Mouse (Mus musculus) neural tube, embryonic 14.5 days (tissue): Measurements from ENCODE around the gene L3mbtl2. TPM values are rescaled to one million over a fixed set of nuclear protein-coding genes. Genes with fewer than 3 reads are reported as not detected.
"Not testable (repeated sequence)": the region's sequence is repeated elsewhere in the genome, so short reads cannot be mapped to it uniquely, and the experiment has no call there.

Experiments used
- ATAC-seq: fragments of 200-750 bp; cut with Nextera tagmentation; 2 replicates; pipeline ENCODE4 v1.8.0; 2017; ENCODE audit warnings: low read depth, mild to moderate bottlenecking, moderate TSS enrichment, moderate library complexity
- H3K27ac ChIP-seq: fragments of 300-500 bp; sonication (generic); 2 replicates; pipeline ENCODE4 v1.5.1; 2014; ENCODE audit warnings: low read depth, mild to moderate bottlenecking, control low read depth, low read length, moderate library complexity, mixed read lengths
- H3K27me3 ChIP-seq: fragments of 300-500 bp; sonication (generic); 2 replicates; pipeline ENCODE4 v1.6.1; 2014; ENCODE audit warnings: low read length; ENCODE audit not compliant: control insufficient read depth, insufficient read depth
- H3K36me3 ChIP-seq: fragments of 300-500 bp; sonication (generic); 2 replicates; pipeline ENCODE4 v1.6.1; 2014; ENCODE audit warnings: low read length, mixed read lengths; ENCODE audit not compliant: control insufficient read depth, insufficient read depth
- H3K4me1 ChIP-seq: fragments of 300-500 bp; sonication (generic); 2 replicates; pipeline ENCODE4 v1.6.1; 2014; ENCODE audit warnings: low read length; ENCODE audit not compliant: control insufficient read depth, insufficient read depth
- H3K4me2 ChIP-seq: fragments of 300-500 bp; sonication (generic); 2 replicates; pipeline ENCODE4 v1.6.1; 2014; ENCODE audit warnings: mild to moderate bottlenecking, low read depth, low read length, control low read depth
- H3K4me3 ChIP-seq: fragments of 300-500 bp; sonication (generic); 2 replicates; pipeline ENCODE4 v1.5.1; 2014; ENCODE audit warnings: low read depth, low read length, control low read depth, mixed read lengths
- H3K9ac ChIP-seq: fragments of 300-500 bp; sonication (generic); replicated peaks from 2 replicates; pipeline ENCODE4 v1.6.1; 2014; ENCODE audit warnings: low read depth, mild to moderate bottlenecking, control low read depth, low read length, mixed read lengths
- H3K9me3 ChIP-seq: fragments of 300-500 bp; sonication (generic); 2 replicates; pipeline ENCODE4 v1.6.1; 2016; ENCODE audit warnings: low read length; ENCODE audit not compliant: control insufficient read depth
- WGBS: fragments of 180-500 bp; shearing (Covaris S2); extraction: QIAGEN DNeasy Blood & Tissue Kit; methylation state at CpG from one replicate; pipeline ENCODE4 v1.1.7; 2014; 5-methylcytosine and 5-hydroxymethylcytosine counted together
- polyA plus RNA-seq: library from polyadenylated mRNA; unstranded; fragments of >200 nt; fragmentation: Nextera tagmentation; extraction: Ambion mirVana; gene quantifications from 2 replicates; pipeline ENCODE4 v1.2.1, GENCODE M21; 2014

L3mbtl2 gene
- polyA plus RNA-seq, 1 experiment from 2014 or later = 26.8 TPM

DNA sequence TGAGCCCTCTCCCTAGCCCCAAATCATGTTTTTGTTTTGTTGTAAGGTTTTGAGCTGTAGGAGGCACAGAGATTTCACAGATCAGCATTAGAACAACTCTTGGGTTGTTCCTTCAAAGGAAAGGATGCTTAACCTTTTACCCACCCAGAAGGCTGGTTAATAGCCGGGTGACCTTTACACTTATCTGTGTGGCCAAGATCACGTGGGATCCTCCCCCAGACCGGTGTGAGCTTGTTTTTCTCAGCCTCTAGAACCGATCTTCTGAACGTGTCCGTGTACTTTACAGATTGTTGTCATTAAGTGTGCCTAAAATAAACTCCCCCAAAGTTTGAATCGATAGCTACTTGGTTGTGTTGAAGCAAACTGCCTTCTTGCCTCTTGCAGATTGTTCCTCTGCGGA lies 36.9 kb downstream of the L3mbtl2 start:
- Histone ChIP-seq H3K36me3 (peaks cover 12% of the 10 kb centered on the region), H3K27ac (no peak overlapping the region), H3K4me1 (no peaks in the 10 kb centered on the region), H3K27me3 (no peaks in the 10 kb centered on the region), H3K9ac (no peak overlapping the region), H3K4me3 (no peak overlapping the region), H3K9me3 (no peaks in the 10 kb centered on the region), H3K4me2 (no peak overlapping the region)
- WGBS = 84% methylated on average over 8 of the region's 8 CpGs
- ATAC-seq = no peak

DNA sequence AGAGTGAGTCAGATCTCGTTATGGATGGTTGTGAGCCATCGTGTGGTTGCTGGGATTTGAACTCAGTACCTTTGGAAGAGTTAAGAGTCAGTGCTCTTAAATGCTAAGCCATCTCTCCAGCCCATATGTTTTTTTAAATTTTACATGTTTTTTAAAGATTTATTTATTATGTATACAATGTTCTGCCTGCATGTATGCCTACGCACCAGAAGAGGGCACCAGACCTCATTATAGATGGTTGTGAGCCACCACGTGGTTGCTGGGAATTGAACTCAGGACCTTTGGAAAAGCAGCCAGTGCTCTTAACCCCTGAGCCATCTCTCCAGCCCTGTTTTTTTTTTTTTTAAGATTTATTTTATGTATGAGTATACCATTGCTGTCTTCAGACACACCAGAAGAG lies 37.7 kb downstream of the L3mbtl2 start:
- H3K9me3 ChIP-seq, H3K4me3 ChIP-seq, ATAC-seq, H3K4me2 ChIP-seq, H3K4me1 ChIP-seq, H3K27ac ChIP-seq, H3K9ac ChIP-seq, H3K27me3 ChIP-seq: not testable (repeated sequence)
- peaks cover 18% of the 10 kb centered on the region for H3K36me3 ChIP-seq
- WGBS = 78% methylated on average over 4 of the region's 4 CpGs

DNA sequence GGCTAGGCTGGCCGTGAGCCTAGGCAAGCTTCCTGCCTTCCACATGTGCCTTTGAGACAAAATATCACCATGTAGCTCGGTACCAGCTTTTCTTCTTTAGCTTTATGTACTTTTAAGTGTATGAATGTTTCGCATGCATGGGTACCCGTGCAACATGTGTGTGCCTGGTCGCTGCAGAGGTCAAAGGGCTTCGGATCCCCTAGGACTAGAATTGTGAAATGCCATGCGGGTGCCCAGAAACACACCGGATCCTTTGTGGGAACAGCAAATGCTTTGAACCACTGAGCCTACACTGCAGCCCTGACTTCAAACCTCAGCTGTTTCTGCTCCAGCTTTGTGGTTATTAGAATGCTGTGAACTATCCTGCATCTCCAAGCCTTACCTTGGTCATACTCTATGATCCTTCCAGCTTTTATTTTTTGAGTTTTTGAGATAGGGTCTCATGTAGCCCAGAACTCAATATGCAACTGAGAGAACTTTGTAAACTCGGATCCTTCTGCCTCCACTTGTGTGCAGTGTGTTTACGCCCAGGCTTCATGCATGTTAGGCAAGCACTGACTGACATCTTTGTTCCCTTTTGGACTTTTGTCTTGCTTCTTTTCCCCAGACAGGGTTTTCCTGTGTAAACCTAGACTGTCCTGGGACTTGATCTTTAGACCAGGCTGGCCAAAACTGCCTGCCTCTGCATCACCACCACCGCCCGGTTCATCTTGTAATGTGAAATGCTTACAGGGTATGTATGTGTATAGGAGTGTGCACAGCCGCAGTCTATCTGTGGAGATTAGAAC lies 38.8 kb downstream of the L3mbtl2 start:
- Histone ChIP-seq H3K27me3 (no peaks in the 10 kb centered on the region), H3K4me2 (no peak overlapping the region), H3K36me3 (peaks cover 24% of the 10 kb centered on the region), H3K27ac (no peak overlapping the region), H3K4me1 (no peaks in the 10 kb centered on the region), H3K9me3 (no peaks in the 10 kb centered on the region), H3K9ac (no peak overlapping the region), H3K4me3 (no peak overlapping the region)
- no peak for ATAC-seq
- 88% methylated on average over 13 of the region's 13 CpGs for WGBS

GRCm38 (mm10) chr15:81703094-81703489 lies 39.4 kb downstream of the L3mbtl2 start:
- Histone ChIP-seq H3K4me2 (no peak overlapping the region), H3K27ac (no peak overlapping the region), H3K4me3 (no peak overlapping the region), H3K27me3 (no peaks in the 10 kb centered on the region), H3K36me3 (peaks cover 25% of the 10 kb centered on the region), H3K4me1 (no peaks in the 10 kb centered on the region), H3K9ac (no peak overlapping the region), H3K9me3 (no peaks in the 10 kb centered on the region)
- WGBS = 78% methylated on average over 3 of the region's 3 CpGs
- no peak for ATAC-seq

- Histone ChIP-seq H3K9me3 (no peaks in the 10 kb centered on the region), H3K4me1 (no peaks in the 10 kb centered on the region), H3K27ac (no peak overlapping the region), H3K4me3 (no peak overlapping the region), H3K27me3 (no peaks in the 10 kb centered on the region), H3K4me2 (no peak overlapping the region), H3K36me3 (peaks cover 66% of the 10 kb centered on the region), H3K9ac (no peak overlapping the region)
- 91% methylated on average over 11 of the region's 11 CpGs for WGBS
- no peak for ATAC-seq
Measured at GRCm38 (mm10) chr15:81708991-81709390, 45.3 kb downstream of the L3mbtl2 start.

GRCm38 (mm10) chr15:81709686-81710085 lies 46.0 kb downstream of the L3mbtl2 start:
- WGBS = 100% methylated on average over 1 of the region's 1 CpGs
- H3K36me3 ChIP-seq = peaks cover 63% of the 10 kb centered on the region
- no peak for ATAC-seq

GRCm38 (mm10) chr15:81710801-81711200 lies 47.1 kb downstream of the L3mbtl2 start:
- H3K4me1 ChIP-seq = no peaks in the 10 kb centered on the region
- WGBS = 72% methylated on average over 4 of the region's 4 CpGs
- no peak for ATAC-seq
- H3K9me3 ChIP-seq = no peaks in the 10 kb centered on the region
- H3K4me2 ChIP-seq = no peak overlapping the region
- no peak overlapping the region for H3K9ac ChIP-seq
- H3K27ac ChIP-seq = no peak overlapping the region
- no peaks in the 10 kb centered on the region for H3K27me3 ChIP-seq
- H3K36me3 ChIP-seq = peaks cover 56% of the 10 kb centered on the region
- H3K4me3 ChIP-seq = no peak overlapping the region

More at GRCm38 (mm10) chr15:81709686-81710085, 46.0 kb downstream of the L3mbtl2 start:
- Histone ChIP-seq H3K27me3 (no peaks in the 10 kb centered on the region), H3K27ac (no peak overlapping the region), H3K4me1 (no peaks in the 10 kb centered on the region), H3K4me3 (no peak overlapping the region), H3K9me3 (no peaks in the 10 kb centered on the region), H3K9ac (no peak overlapping the region), H3K4me2 (no peak overlapping the region)

DNA sequence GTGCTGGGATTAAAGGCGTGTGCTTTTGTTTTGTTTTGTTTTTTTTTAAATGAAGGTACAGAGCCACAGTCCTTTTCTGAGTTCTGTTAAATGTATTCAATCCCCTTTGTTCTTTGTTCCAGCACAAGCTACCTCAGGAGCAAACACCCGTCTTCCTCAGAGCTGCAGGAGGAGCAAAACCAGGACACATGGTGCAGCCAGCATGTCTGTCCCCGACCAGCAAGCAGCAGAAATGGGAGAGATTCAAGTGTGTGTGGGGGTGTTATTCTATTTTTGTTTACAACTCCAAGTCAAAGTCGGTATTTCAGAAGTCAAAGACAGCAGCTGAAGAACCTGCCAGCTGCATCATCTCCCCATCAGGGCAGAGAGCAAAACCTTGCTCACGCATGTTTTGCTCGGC lies 50.1 kb downstream of the L3mbtl2 start:
- Histone ChIP-seq H3K4me3 (no peak overlapping the region), H3K36me3 (peaks cover 61% of the 10 kb centered on the region), H3K4me2 (no peak overlapping the region), H3K27ac (no peak overlapping the region), H3K9ac (no peak overlapping the region), H3K4me1 (no peaks in the 10 kb centered on the region), H3K9me3 (no peaks in the 10 kb centered on the region), H3K27me3 (no peaks in the 10 kb centered on the region)
- no peak for ATAC-seq
- 88% methylated on average over 6 of the region's 6 CpGs for WGBS

DNA sequence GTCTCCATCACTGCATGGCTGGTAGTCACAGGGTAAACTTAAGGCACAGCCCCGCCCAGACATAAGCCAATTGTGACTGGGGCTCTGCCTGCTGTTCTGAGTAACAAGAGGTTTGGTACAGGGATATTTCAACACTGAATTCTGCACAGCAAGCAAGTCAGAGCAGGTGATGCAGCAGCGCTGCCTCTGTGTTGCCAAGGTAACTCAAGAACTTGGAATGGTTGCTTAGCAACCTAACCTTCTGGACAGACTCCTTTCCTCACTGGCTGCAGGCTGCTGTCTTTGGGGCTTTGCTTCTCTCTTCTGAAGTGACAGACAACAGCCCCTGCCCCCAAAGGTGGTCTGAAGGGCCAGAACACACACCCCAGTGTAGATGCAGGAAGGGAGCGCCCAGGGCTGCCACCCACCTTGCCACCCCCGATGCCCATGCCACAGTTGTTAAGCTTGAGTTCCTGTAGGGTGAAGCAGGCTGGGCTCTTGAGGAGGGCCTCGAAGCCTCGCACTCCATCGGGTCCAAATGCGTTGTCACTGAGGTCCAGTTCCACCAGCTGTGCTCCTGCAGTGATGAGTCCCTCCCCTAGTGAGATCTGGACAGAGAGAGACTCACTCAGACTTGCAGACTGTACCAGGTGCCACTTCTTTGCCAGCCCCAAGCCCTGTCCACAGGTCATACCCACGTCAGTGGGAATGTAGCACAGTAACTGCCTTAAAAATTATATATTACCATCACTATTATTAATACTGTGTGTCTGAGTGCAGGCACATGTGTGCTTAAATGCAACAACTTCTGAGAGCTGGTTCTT lies 54.8 kb downstream of the L3mbtl2 start:
- Histone ChIP-seq H3K9me3 (no peaks in the 10 kb centered on the region), H3K4me3 (no peak overlapping the region), H3K4me1 (no peaks in the 10 kb centered on the region), H3K9ac (no peak overlapping the region), H3K27ac (no peak overlapping the region), H3K27me3 (no peaks in the 10 kb centered on the region), H3K4me2 (no peak overlapping the region), H3K36me3 (peaks cover 66% of the 10 kb centered on the region)
- WGBS = 84% methylated on average over 9 of the region's 9 CpGs
- ATAC-seq = no peak
